Mouse (Mus musculus): ENCODE measurements around the gene Ackr4. TPM values are rescaled to one million over a fixed set of nuclear protein-coding genes. Genes with fewer than 3 reads are reported as not detected.

The Ackr4 gene
- polyA plus RNA-seq, 1 experiment from 2014 or later, result 1.3 TPM

Other genes with a start within 250 kb of the Ackr4 start
- 4.5 and 7.3 TPM in 2 replicates for gene Nphp3, start 124.4 kb downstream of the Ackr4 start, polyA plus RNA-seq (2014; fragmentation: Nextera tagmentation; extraction: Ambion mirVana)
- gene Gm28305, start 86.3 kb downstream of the Ackr4 start, polyA plus RNA-seq (2014; fragmentation: Nextera tagmentation; extraction: Ambion mirVana), result not detected in 2 replicates
- gene Uba5, start 63.8 kb downstream of the Ackr4 start, polyA plus RNA-seq (2014; fragmentation: Nextera tagmentation; extraction: Ambion mirVana), result 44.7 and 59.3 TPM in 2 replicates
- gene Acad11, start 63.6 kb downstream of the Ackr4 start, polyA plus RNA-seq (2014; fragmentation: Nextera tagmentation; extraction: Ambion mirVana), result 6.7 and 11.0 TPM in 2 replicates
- gene Dnajc13, start 136.0 kb upstream of the Ackr4 start, polyA plus RNA-seq (2014; fragmentation: Nextera tagmentation; extraction: Ambion mirVana), result 31.0 and 31.9 TPM in 2 replicates
- gene Acpp, start 210.8 kb upstream of the Ackr4 start, polyA plus RNA-seq (2014; fragmentation: Nextera tagmentation; extraction: Ambion mirVana), result 1.1 and 2.0 TPM in 2 replicates

Data from kidney, embryonic 14.5 days (tissue).